Comparison of ENCODE assay signal across 23 mouse cellular contexts in genomic region chr16:4937351-4938190, GRCm38 (mm10). TPM values are rescaled to one million over a fixed set of nuclear protein-coding genes. Genes with fewer than 3 reads are reported as not detected.
A peak's percentile ranks its signal among the peaks of the same experiment; 100 is the strongest.
DNase-seq lines count a peak whose midpoint lies in the region; ATAC-seq lines count a peak whose summit lies in the region.
"Had no signal": no experiment of that assay in that cellular context is flagged by ENCODE, and none has a peak within 500 bp of the region (broad histone marks: within the 10 kb centered on the region; RNA-seq: fewer than 3 reads in every experiment).

No protein-coding gene starts in this region.

- H3K36me3 ChIP-seq in heart, embryonic 12.5 days: peaks cover 79% of the 10 kb centered on the region
- H3K36me3 ChIP-seq in kidney, embryonic 14.5 days (ENCODE audit: control insufficient read depth, insufficient read depth, low read length): peaks cover 77% of the 10 kb centered on the region
- H3K36me3 ChIP-seq in midbrain, embryonic 13.5 days: peaks cover 76% of the 10 kb centered on the region
- peaks cover 9% of the 10 kb centered on the region for H3K36me3 ChIP-seq in midbrain, embryonic 16.5 days (ENCODE audit: control insufficient read depth, insufficient read depth, low read length)
- H3K36me3 ChIP-seq in macrophage (ENCODE audit: inconsistent target): peaks cover 26% of the 10 kb centered on the region
- peaks cover 59% of the 10 kb centered on the region for H3K36me3 ChIP-seq in forebrain, embryonic 15.5 days

- no peak for ATAC-seq in heart, embryonic 12.5 days (ENCODE audit: insufficient number of reproducible peaks, low FRiP score)
- ATAC-seq in kidney, embryonic 14.5 days (ENCODE audit: low FRiP score, low TSS enrichment): no peak
- no peak for ATAC-seq in midbrain, embryonic 13.5 days
- ATAC-seq in midbrain, embryonic 16.5 days: no peak
- ATAC-seq in forebrain, embryonic 15.5 days (replicated peaks): no peak
- ATAC-seq: activated CD4-positive, CD25-positive, alpha-beta regulatory T cell, adult 4 months had no signal

- H3K9me3 ChIP-seq in heart, embryonic 12.5 days (replicated peaks): no peaks in the 10 kb centered on the region
- no peaks in the 10 kb centered on the region for H3K9me3 ChIP-seq in kidney, embryonic 14.5 days (ENCODE audit: control insufficient read depth, low read length)
- H3K9me3 ChIP-seq in midbrain, embryonic 13.5 days: no peaks in the 10 kb centered on the region
- H3K9me3 ChIP-seq in midbrain, embryonic 16.5 days (replicated peaks; ENCODE audit: control insufficient read depth, low read length, poor library complexity, severe bottlenecking): no peaks in the 10 kb centered on the region
- H3K9me3 ChIP-seq in forebrain, embryonic 15.5 days: no peaks in the 10 kb centered on the region
- H3K9me3 ChIP-seq: heart, embryonic 13.5 days; limb, embryonic 13.5 days; lung, embryonic 15.5 days; midbrain, embryonic 15.5 days; neural tube, embryonic 12.5 days had no signal

- WGBS in heart, embryonic 12.5 days: 83% methylated on average over 8 of the region's 8 CpGs
- WGBS in kidney, embryonic 14.5 days: 84% methylated on average over 8 of the region's 8 CpGs
- WGBS in midbrain, embryonic 13.5 days: 93% methylated on average over 8 of the region's 8 CpGs
- WGBS in midbrain, embryonic 16.5 days: 92% methylated on average over 8 of the region's 8 CpGs
- 93% methylated on average over 8 of the region's 8 CpGs for WGBS in macrophage (ENCODE audit: missing documents)
- WGBS in forebrain, embryonic 15.5 days: 92% methylated on average over 8 of the region's 8 CpGs

- no peak overlapping the region for H3K4me2 ChIP-seq in heart, embryonic 12.5 days
- H3K4me2 ChIP-seq in kidney, embryonic 14.5 days (replicated peaks; ENCODE audit: low read depth, low read length): no peak overlapping the region
- no peak overlapping the region for H3K4me2 ChIP-seq in midbrain, embryonic 13.5 days (replicated peaks)
- no peak overlapping the region for H3K4me2 ChIP-seq in midbrain, embryonic 16.5 days (ENCODE audit: low read length)
- no peak overlapping the region for H3K4me2 ChIP-seq in forebrain, embryonic 15.5 days (replicated peaks)

- H3K27me3 ChIP-seq in heart, embryonic 12.5 days (replicated peaks): no peaks in the 10 kb centered on the region
- no peaks in the 10 kb centered on the region for H3K27me3 ChIP-seq in kidney, embryonic 14.5 days (ENCODE audit: control insufficient read depth, insufficient read depth, low read length)
- no peaks in the 10 kb centered on the region for H3K27me3 ChIP-seq in midbrain, embryonic 13.5 days
- no peaks in the 10 kb centered on the region for H3K27me3 ChIP-seq in midbrain, embryonic 16.5 days (ENCODE audit: control insufficient read depth, insufficient read depth, low read depth, low read length)
- H3K27me3 ChIP-seq in forebrain, embryonic 15.5 days: no peaks in the 10 kb centered on the region
- H3K27me3 ChIP-seq: CH12.LX; heart, embryonic 13.5 days; limb, embryonic 13.5 days; lung, embryonic 15.5 days; midbrain, embryonic 15.5 days; neural tube, embryonic 12.5 days had no signal

- H3K4me1 ChIP-seq in heart, embryonic 12.5 days (replicated peaks): peaks cover 28% of the 10 kb centered on the region
- peaks cover 5% of the 10 kb centered on the region; the same call in 1 of the 2 replicates for H3K4me1 ChIP-seq in kidney, embryonic 14.5 days (ENCODE audit: control insufficient read depth, insufficient read depth, low read length)
- H3K4me1 ChIP-seq in midbrain, embryonic 13.5 days (replicated peaks): peaks cover 19% of the 10 kb centered on the region
- H3K4me1 ChIP-seq in midbrain, embryonic 16.5 days (ENCODE audit: control insufficient read depth, insufficient read depth, low read length): peaks cover 15% of the 10 kb centered on the region; the same call in 1 of the 2 replicates
- peaks cover 16% of the 10 kb centered on the region for H3K4me1 ChIP-seq in forebrain, embryonic 15.5 days

- no peak overlapping the region for H3K27ac ChIP-seq in heart, embryonic 12.5 days (ENCODE audit: poor library complexity, severe bottlenecking)
- no peak overlapping the region for H3K27ac ChIP-seq in kidney, embryonic 14.5 days (ENCODE audit: low read depth, low read length)
- no peak overlapping the region for H3K27ac ChIP-seq in midbrain, embryonic 13.5 days
- no peak overlapping the region for H3K27ac ChIP-seq in midbrain, embryonic 16.5 days (ENCODE audit: low read length)
- peak overlapping the region; percentile 82; the same call in 1 of the 2 replicates for H3K27ac ChIP-seq in macrophage
- H3K27ac ChIP-seq in forebrain, embryonic 15.5 days (replicated peaks): no peak overlapping the region
- H3K27ac ChIP-seq: limb, embryonic 13.5 days; lung, embryonic 15.5 days; neural tube, embryonic 12.5 days had no signal

- no peak overlapping the region for H3K9ac ChIP-seq in heart, embryonic 12.5 days
- H3K9ac ChIP-seq in kidney, embryonic 14.5 days (ENCODE audit: low read depth, low read length): no peak overlapping the region
- 0 out of 2 replicates have a peak overlapping the region, but pooled peaks have one; percentile 19 for H3K9ac ChIP-seq in midbrain, embryonic 13.5 days (replicated peaks)
- H3K9ac ChIP-seq in midbrain, embryonic 16.5 days (ENCODE audit: low read depth, low read length): no peak overlapping the region
- H3K9ac ChIP-seq in forebrain, embryonic 15.5 days (replicated peaks): no peak overlapping the region
- H3K9ac ChIP-seq: limb, embryonic 13.5 days; lung, embryonic 15.5 days; midbrain, embryonic 15.5 days had no signal

- peaks cover 15% of the 10 kb centered on the region; the same call in 1 of the 2 replicates for H3K79me2 ChIP-seq in macrophage (ENCODE audit: inconsistent target)

- peak; percentile 93 for DNase-seq in heart, adult 11 months
- peak; percentile 50 for DNase-seq in kidney, postnatal 10 days
- DNase-seq: adrenal gland, adult 8-10 months; cerebellum, adult 8-10 months; cerebellum, postnatal 25 days; gastrocnemius, adult 2 months; gastrocnemius, postnatal 36 days; heart, adult 2 months; heart, postnatal 10 days; layer of hippocampus, adult 9-11 months had no signal

- H3K4me3 ChIP-seq in heart, embryonic 12.5 days: no peak overlapping the region
- no peak overlapping the region for H3K4me3 ChIP-seq in kidney, embryonic 14.5 days (ENCODE audit: low read length)
- H3K4me3 ChIP-seq in midbrain, embryonic 13.5 days (replicated peaks): no peak overlapping the region
- no peak overlapping the region for H3K4me3 ChIP-seq in midbrain, embryonic 16.5 days (ENCODE audit: low read depth, low read length)
- H3K4me3 ChIP-seq in macrophage (ENCODE audit: inconsistent target): no peak overlapping the region
- no peak overlapping the region for H3K4me3 ChIP-seq in forebrain, embryonic 15.5 days

RNA-seq across cellular contexts. Expression of gene Nudt16l1, which starts 1.0 kb away (rescaled TPM):
- polyA plus RNA-seq in heart, embryonic 12.5 days (2016; fragmentation: Nextera tagmentation; extraction: Ambion mirVana): 92.3 and 97.3 TPM in 2 replicates
- 153 and 160 TPM in 2 replicates for polyA plus RNA-seq in kidney, embryonic 14.5 days (2014; fragmentation: Nextera tagmentation; extraction: Ambion mirVana)
- polyA plus RNA-seq in midbrain, embryonic 13.5 days (2015; fragmentation: Nextera tagmentation; extraction: Ambion mirVana): 130 and 131 TPM in 2 replicates
- polyA plus RNA-seq in midbrain, embryonic 16.5 days (2015; fragmentation: Nextera tagmentation; extraction: Ambion mirVana): 117 and 119 TPM in 2 replicates
- total RNA-seq in macrophage (2018; cell fraction: chromatin; rRNA removed): 10 to 100 TPM; 12.9 to 50.6 (median 28.1) TPM
- 10 to 100 TPM; 24.5 to 63.6 (median 37.5) TPM for total RNA-seq in macrophage (2018; cell fraction: cytosol; rRNA removed)
- total RNA-seq in macrophage (2018; cell fraction: nucleus; rRNA removed): 10 to 100 TPM; 14.8 to 50.2 (median 28.0) TPM
- polyA plus RNA-seq in macrophage (2018): 17.1 to 56.6 TPM (median 39.4 TPM) in 3 replicates
- 138 and 139 TPM in 2 replicates for polyA plus RNA-seq in forebrain, embryonic 15.5 days (2015; fragmentation: Nextera tagmentation; extraction: Ambion mirVana)

RNA-seq across cellular contexts. Expression of gene Anks3, which starts 26.4 kb away (rescaled TPM):
- 34.4 and 34.8 TPM in 2 replicates for polyA plus RNA-seq in heart, embryonic 12.5 days (2016; fragmentation: Nextera tagmentation; extraction: Ambion mirVana)
- polyA plus RNA-seq in kidney, embryonic 14.5 days (2014; fragmentation: Nextera tagmentation; extraction: Ambion mirVana): 45.6 and 61.3 TPM in 2 replicates
- polyA plus RNA-seq in midbrain, embryonic 13.5 days (2015; fragmentation: Nextera tagmentation; extraction: Ambion mirVana): 79.1 and 85.4 TPM in 2 replicates
- polyA plus RNA-seq in midbrain, embryonic 16.5 days (2015; fragmentation: Nextera tagmentation; extraction: Ambion mirVana): 75.1 and 78.8 TPM in 2 replicates
- 100 to 1,000 TPM in 21 of 26 experiments, 10 to 100 TPM in 5; 82.2 to 241 (median 140) TPM for total RNA-seq in macrophage (2018; cell fraction: chromatin; rRNA removed)
- 10 to 100 TPM in 11 of 26 experiments, 1 to 10 TPM in 15; 2.8 to 17.9 (median 9.8) TPM for total RNA-seq in macrophage (2018; cell fraction: cytosol; rRNA removed)
- total RNA-seq in macrophage (2018; cell fraction: nucleus; rRNA removed): 100 to 1,000 TPM in 5 of 26 experiments, 10 to 100 TPM in 21; 35.6 to 129 (median 71.5) TPM
- polyA plus RNA-seq in macrophage (2018): 9.0 to 21.1 TPM (median 12.1 TPM) in 3 replicates
- 79.9 and 80.7 TPM in 2 replicates for polyA plus RNA-seq in forebrain, embryonic 15.5 days (2015; fragmentation: Nextera tagmentation; extraction: Ambion mirVana)

RNA-seq across cellular contexts. Expression of gene Mgrn1, which starts 51.5 kb away (rescaled TPM):
- 114 and 116 TPM in 2 replicates for polyA plus RNA-seq in heart, embryonic 12.5 days (2016; fragmentation: Nextera tagmentation; extraction: Ambion mirVana)
- polyA plus RNA-seq in kidney, embryonic 14.5 days (2014; fragmentation: Nextera tagmentation; extraction: Ambion mirVana): 54.0 and 89.2 TPM in 2 replicates
- polyA plus RNA-seq in midbrain, embryonic 13.5 days (2015; fragmentation: Nextera tagmentation; extraction: Ambion mirVana): 100 and 101 TPM in 2 replicates
- polyA plus RNA-seq in midbrain, embryonic 16.5 days (2015; fragmentation: Nextera tagmentation; extraction: Ambion mirVana): 118 and 126 TPM in 2 replicates
- 100 to 1,000 TPM in 22 of 26 experiments, 10 to 100 TPM in 4; 72.2 to 417 (median 122) TPM for total RNA-seq in macrophage (2018; cell fraction: chromatin; rRNA removed)
- 100 to 1,000 TPM in 2 of 26 experiments, 10 to 100 TPM in 24; 76.5 to 108 (median 88.0) TPM for total RNA-seq in macrophage (2018; cell fraction: cytosol; rRNA removed)
- 100 to 1,000 TPM in 6 of 26 experiments, 10 to 100 TPM in 20; 55.3 to 179 (median 81.7) TPM for total RNA-seq in macrophage (2018; cell fraction: nucleus; rRNA removed)
- polyA plus RNA-seq in macrophage (2018): 62.2 to 84.4 TPM (median 68.4 TPM) in 3 replicates
- 95.8 and 102 TPM in 2 replicates for polyA plus RNA-seq in forebrain, embryonic 15.5 days (2015; fragmentation: Nextera tagmentation; extraction: Ambion mirVana)

RNA-seq across cellular contexts. Expression of gene Ubald1, which starts 57.5 kb away (rescaled TPM):
- 26.8 and 27.1 TPM in 2 replicates for polyA plus RNA-seq in heart, embryonic 12.5 days (2016; fragmentation: Nextera tagmentation; extraction: Ambion mirVana)
- polyA plus RNA-seq in kidney, embryonic 14.5 days (2014; fragmentation: Nextera tagmentation; extraction: Ambion mirVana): 37.2 and 39.7 TPM in 2 replicates
- 45.8 and 46.2 TPM in 2 replicates for polyA plus RNA-seq in midbrain, embryonic 13.5 days (2015; fragmentation: Nextera tagmentation; extraction: Ambion mirVana)
- polyA plus RNA-seq in midbrain, embryonic 16.5 days (2015; fragmentation: Nextera tagmentation; extraction: Ambion mirVana): 54.9 and 63.3 TPM in 2 replicates
- total RNA-seq in macrophage (2018; cell fraction: chromatin; rRNA removed): 100 to 1,000 TPM in 2 of 26 experiments, 10 to 100 TPM in 23, 1 to 10 TPM in 1; 3.7 to 120 (median 34.7) TPM
- 100 to 1,000 TPM in 5 of 26 experiments, 10 to 100 TPM in 21; 45.7 to 109 (median 70.5) TPM for total RNA-seq in macrophage (2018; cell fraction: cytosol; rRNA removed)
- total RNA-seq in macrophage (2018; cell fraction: nucleus; rRNA removed): 100 to 1,000 TPM in 2 of 26 experiments, 10 to 100 TPM in 24; 10.2 to 113 (median 35.9) TPM
- 64.4 to 75.7 TPM (median 71.8 TPM) in 3 replicates for polyA plus RNA-seq in macrophage (2018)
- 45.1 and 47.6 TPM in 2 replicates for polyA plus RNA-seq in forebrain, embryonic 15.5 days (2015; fragmentation: Nextera tagmentation; extraction: Ambion mirVana)
